Mouse (Mus musculus) cerebellum, adult 2 months (tissue): ENCODE measurements around the gene Foxo6. TPM values are rescaled to one million over a fixed set of nuclear protein-coding genes. Genes with fewer than 3 reads are reported as not detected.

Source experiments
- DNase-seq, 2 experiments: peaks; one replicate each; pipeline ENCODE4 v3.0.0; 2021
- H3K27ac ChIP-seq: fragments of 200-500 bp; 2 replicates; pipeline ENCODE4 v1.5.1; 2012; ENCODE audit warnings: low read length, control low read depth, inconsistent platforms; ENCODE audit not compliant: insufficient read depth
- H3K27me3 ChIP-seq: fragments of 200-500 bp; 2 replicates; pipeline ENCODE4 v1.6.1; 2012; ENCODE audit warnings: inconsistent platforms, mild to moderate bottlenecking, low read length, moderate library complexity; ENCODE audit not compliant: control insufficient read depth, insufficient read depth
- H3K4me1 ChIP-seq: fragments of 200-500 bp; 2 replicates; pipeline ENCODE4 v1.6.1; 2011; ENCODE audit warnings: low read length; ENCODE audit not compliant: control insufficient read depth, insufficient read depth
- H3K4me3 ChIP-seq: fragments of 200-500 bp; replicated peaks from 2 replicates; pipeline ENCODE3; 2011; ENCODE audit warnings: mild to moderate bottlenecking, low read depth, low read length, control low read depth; ENCODE audit not compliant: insufficient read depth
- CTCF ChIP-seq: fragments of 200-500 bp; IDR thresholded peaks from 2 replicates; pipeline ENCODE4 v1.5.1; 2011; ENCODE audit warnings: low read depth, mild to moderate bottlenecking, control low read depth, low read length, moderate library complexity, borderline replicate concordance; ENCODE audit not compliant: insufficient read depth
- POLR2A ChIP-seq: fragments of 200-500 bp; IDR thresholded peaks from 2 replicates; pipeline ENCODE4 v1.6.1; 2011; ENCODE audit warnings: low read length, control low read depth, borderline replicate concordance; ENCODE audit not compliant: insufficient read depth
- WGBS: fragments of 180-500 bp; shearing (Covaris S2); methylation state at CpG from one replicate; pipeline ENCODE4 v1.1.7; 2018; 5-methylcytosine and 5-hydroxymethylcytosine counted together
- polyA plus RNA-seq: library from polyadenylated mRNA; depleted of rRNA; stranded (reverse); fragments of >200 nt; gene quantifications from 2 replicates; pipeline ENCODE4 v1.2.3, GENCODE M21; 2012

The Foxo6 gene
- polyA plus RNA-seq, 1 experiment = 2.0 TPM

DNA sequence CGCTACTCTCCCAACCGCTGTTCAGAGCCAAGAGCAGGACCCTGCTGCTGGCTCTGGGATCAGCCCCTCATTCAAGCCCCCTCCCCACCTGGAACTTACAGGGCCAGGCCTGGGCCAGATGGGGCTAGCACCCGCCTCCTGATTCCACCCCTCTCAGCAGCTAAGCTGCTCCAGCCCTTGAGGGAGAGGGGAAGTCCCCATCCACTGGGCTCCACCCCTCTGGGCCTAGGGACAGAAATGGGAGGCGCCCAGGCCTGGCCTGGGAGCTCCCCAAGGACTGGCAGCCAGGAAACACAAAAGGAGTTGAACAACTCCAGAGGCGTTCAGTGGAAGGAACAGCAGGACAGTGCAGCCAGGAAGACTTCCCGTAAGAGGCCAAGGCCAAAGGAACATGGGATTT lies 4.0 kb downstream of the Foxo6 start:
- H3K27ac ChIP-seq = no peak overlapping the region
- 50% methylated on average over 5 of the region's 6 CpGs for WGBS
- no peak for TF ChIP-seq CTCF
- no peak for TF ChIP-seq POLR2A
- DNase-seq = peak; percentile 39 to 55
- no peak overlapping the region for H3K4me3 ChIP-seq
- H3K4me1 ChIP-seq = peaks cover 6% of the 10 kb centered on the region
- H3K27me3 ChIP-seq = no peaks in the 10 kb centered on the region; the same call in 1 of the 2 replicates

DNA sequence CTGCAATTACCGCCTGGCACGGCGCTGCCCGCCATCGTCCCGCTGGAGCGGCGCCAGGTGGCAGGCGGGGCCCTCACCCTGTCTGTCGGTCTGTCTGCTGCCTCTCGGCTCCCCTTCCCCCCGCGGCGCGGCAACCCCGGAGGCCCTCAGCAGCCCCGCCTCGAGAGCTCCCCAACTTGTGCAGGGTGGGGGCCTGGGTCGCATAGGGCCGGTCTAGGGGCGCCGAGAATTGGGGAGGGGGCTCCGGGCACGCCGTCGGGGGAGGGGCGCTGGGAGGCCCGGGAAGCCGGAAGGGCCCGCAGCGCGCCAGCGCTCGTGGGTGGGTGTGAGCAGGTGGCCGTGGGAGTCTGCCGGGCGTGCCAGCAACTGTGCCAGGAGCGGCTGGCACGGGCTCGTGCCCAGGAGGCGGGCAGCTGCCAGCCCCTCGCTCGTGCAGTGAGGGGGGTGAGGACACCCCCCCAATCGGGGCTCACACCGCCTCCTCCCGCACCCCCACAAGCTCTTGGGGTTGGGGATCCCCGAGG lies 4.5 kb downstream of the Foxo6 start:
- WGBS = 1% methylated on average over 43 of the region's 47 CpGs
- peak; percentile 63 to 72 for DNase-seq
- Histone ChIP-seq H3K4me3 (peak overlapping the region; percentile 27), H3K27me3 (no peaks in the 10 kb centered on the region; the same call in 1 of the 2 replicates), H3K27ac (no peak overlapping the region), H3K4me1 (peaks cover 8% of the 10 kb centered on the region)
- TF ChIP-seq CTCF (no peak), POLR2A (no peak)

DNA sequence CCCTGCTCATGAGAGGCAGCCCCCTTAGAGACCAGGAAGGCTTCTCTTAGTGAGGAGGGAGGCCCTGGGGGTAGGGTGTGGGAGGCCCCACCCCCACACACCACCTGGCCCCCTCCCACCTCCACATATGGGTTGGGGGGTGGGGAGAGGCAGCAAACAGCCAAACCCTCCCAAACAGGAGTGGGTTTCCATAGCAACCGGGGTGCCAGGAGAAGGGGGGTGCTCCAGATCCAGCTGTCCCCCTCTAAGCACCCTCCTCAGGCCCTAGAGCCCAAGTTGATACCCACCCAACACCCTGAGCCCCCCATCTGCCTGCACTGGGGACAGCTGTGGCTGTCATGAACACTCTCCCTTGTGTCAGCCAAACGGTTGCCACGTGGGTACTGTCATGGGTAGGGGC lies 6.1 kb downstream of the Foxo6 start:
- 84% methylated on average over 3 of the region's 3 CpGs for WGBS
- Histone ChIP-seq H3K27ac (no peak overlapping the region), H3K27me3 (no peaks in the 10 kb centered on the region; the same call in 1 of the 2 replicates), H3K4me3 (no peak overlapping the region), H3K4me1 (peaks cover 17% of the 10 kb centered on the region)
- TF ChIP-seq CTCF (no peak), POLR2A (no peak)
- DNase-seq = no peak

DNA sequence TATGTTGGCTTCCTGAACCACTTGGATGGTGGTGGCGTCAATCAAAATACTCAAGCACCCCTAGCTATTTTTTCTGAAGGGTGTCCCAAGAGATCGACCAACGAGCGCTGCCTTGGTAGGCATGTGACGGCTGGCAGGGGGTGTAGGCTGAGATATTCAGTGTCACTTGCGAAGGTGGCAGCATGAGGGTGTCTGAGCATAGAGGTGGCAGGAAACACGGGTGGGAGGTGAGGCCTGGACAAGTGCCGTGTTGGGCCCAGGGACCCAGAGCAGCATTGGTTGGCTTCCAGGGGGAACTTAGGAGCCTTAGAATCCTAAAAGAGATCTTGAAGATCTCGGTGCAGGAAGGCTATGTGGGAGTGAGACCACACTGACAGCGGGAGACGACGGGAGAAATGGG lies 6.7 kb downstream of the Foxo6 start:
- H3K4me1 ChIP-seq = peaks cover 17% of the 10 kb centered on the region
- H3K27me3 ChIP-seq = no peaks in the 10 kb centered on the region
- WGBS = 97% methylated on average over 12 of the region's 12 CpGs
- H3K27ac ChIP-seq = no peak overlapping the region
- H3K4me3 ChIP-seq = no peak overlapping the region
- DNase-seq = no peak
- no peak for TF ChIP-seq POLR2A
- TF ChIP-seq CTCF = no peak

DNA sequence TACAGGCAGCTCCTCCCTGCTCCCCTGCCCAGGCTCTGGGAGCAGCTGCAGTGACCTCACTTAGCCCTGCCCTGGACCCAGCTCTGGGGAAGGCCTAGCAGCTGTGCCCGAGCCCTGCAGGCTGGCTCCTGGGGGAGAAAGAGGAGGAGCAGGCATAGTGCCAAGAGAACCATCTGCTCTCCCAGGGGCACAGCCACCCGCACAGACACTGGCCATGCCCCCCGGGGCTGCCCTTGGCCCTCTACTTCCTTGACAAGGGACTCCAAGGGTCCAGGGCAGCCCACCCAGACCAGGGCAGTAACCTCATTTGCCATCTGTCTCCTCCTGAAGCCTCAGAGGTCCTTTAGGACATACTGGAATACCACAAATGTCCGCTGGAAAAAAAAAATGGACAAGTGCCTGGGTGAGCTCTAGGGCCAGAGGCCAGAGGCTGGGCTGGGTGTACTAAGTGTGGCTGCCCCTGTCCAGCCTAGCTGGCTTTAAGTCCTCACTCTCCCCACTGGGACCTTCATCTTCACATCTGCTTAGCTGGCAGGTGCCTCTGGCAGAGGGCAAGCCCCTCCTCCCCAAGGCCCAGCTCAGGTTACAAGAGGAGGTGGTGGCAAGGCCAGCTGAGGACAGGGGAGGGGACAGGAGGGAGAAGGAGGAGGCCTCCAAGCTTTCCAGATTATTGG lies 9.8 kb downstream of the Foxo6 start:
- TF ChIP-seq POLR2A = no peak
- WGBS = 20% methylated on average over 4 of the region's 4 CpGs
- Histone ChIP-seq H3K27ac (no peak overlapping the region), H3K27me3 (no peaks in the 10 kb centered on the region), H3K4me1 (peaks cover 17% of the 10 kb centered on the region), H3K4me3 (no peak overlapping the region)
- no peak for DNase-seq

DNA sequence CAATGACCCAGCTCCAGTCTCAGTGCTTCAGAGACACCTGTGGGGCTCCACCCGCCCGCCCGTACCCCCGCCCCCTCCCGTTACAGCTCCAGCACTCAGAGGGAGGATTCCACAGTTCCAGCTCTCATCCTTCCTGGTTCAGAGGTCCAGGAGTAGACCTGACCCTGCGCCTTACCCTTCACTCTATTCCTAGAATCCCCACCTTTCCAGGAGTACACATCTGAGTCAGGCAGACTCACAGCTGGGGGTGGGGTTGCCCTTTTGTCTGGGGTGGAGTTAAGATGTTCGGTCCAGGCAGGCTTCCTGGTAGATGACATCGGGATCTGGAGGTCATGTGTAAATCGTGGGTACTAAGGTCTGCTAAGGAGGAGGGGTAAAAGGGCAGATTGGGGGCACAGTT lies 11.7 kb downstream of the Foxo6 start:
- TF ChIP-seq CTCF (no peak), POLR2A (no peak)
- H3K4me3 ChIP-seq = no peak overlapping the region
- H3K4me1 ChIP-seq = peaks cover 11% of the 10 kb centered on the region
- WGBS = 94% methylated on average over 9 of the region's 9 CpGs
- H3K27me3 ChIP-seq = no peaks in the 10 kb centered on the region
- DNase-seq = no peak
- H3K27ac ChIP-seq = no peak overlapping the region

DNA sequence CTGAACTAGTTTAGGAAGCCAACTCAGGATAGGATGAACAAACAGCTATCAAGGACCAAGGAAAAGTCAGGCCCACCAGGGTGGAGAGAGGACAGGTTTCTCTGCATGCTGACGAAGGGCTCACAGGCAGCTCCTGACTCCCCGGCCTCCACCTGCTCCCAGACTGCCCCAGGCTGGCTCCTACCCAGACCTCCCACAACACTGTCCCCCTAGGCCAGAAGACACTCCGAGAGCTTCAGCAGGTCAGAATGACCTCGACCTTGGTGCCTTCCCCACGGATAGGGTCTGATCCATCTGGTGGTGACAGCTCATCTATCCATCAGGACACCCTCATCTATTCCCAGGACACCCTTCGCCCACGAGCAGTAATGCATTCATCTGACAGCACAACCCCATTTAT lies 13.6 kb downstream of the Foxo6 start:
- Histone ChIP-seq H3K27me3 (0 out of 2 replicates have a peak, but pooled peaks cover 1% of the 10 kb centered on the region), H3K4me1 (peaks cover 11% of the 10 kb centered on the region), H3K27ac (no peak overlapping the region), H3K4me3 (no peak overlapping the region)
- DNase-seq = no peak
- no peak for TF ChIP-seq POLR2A
- no peak for TF ChIP-seq CTCF
- 73% methylated on average over 7 of the region's 7 CpGs for WGBS

DNA sequence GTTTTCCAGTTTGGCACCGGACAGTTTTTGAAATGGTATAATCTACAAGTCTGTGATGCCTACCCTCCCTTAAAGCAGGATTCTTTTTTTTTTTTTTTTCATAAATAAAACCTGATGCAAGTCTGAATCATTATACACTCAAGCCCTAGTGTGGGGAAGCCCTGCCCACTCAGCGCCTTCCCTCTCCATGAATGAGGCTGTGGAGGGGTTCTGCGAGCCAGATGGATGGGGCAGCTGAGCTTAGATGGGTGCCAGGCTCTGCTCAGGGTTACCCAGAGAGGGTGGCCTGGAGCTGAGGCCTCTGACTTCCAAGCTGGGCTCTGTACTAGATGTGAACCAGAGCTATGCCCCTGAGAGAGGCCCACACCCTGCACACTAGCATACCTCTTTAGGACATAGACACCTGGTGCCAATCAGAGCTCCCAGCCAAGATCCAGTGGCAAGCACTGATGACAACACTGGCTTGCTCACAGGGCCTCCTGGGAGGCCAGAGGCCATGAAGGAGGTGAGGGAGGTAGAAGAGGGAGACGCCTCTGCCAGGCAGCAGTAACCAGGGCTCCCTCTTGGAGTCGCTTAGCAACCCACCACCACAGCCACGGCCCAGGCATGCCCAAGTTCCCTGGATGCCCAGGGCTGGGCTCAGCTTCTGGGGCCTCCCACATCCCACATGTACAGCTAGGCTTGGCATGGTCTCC lies 15.1 kb downstream of the Foxo6 start:
- no peak overlapping the region for H3K27ac ChIP-seq
- no peak overlapping the region for H3K4me3 ChIP-seq
- H3K27me3 ChIP-seq = peaks cover 6% of the 10 kb centered on the region; the same call in 1 of the 2 replicates
- no peak for TF ChIP-seq POLR2A
- TF ChIP-seq CTCF = no peak
- H3K4me1 ChIP-seq = peaks cover 4% of the 10 kb centered on the region
- WGBS = 84% methylated on average over 6 of the region's 6 CpGs
- no peak for DNase-seq
